Comparison of ENCODE assay signal across 9 mouse cellular contexts in genomic region chr15:51592069-51592435, GRCm38 (mm10).
DNase-seq lines count a peak whose midpoint lies in the region; ATAC-seq and TF ChIP-seq lines count a peak whose summit lies in the region.
"Had no signal": no experiment of that assay in that cellular context is flagged by ENCODE, and none has a peak within 500 bp of the region (broad histone marks: within the 10 kb centered on the region; RNA-seq: fewer than 3 reads in every experiment).

No protein-coding gene starts in this region.

- TF ChIP-seq POLR2A in heart, adult 2 months (IDR thresholded peaks at IDR 0.05; ENCODE audit: insufficient read depth, low read depth, low read length), result 0 out of 2 replicates have a peak, but pooled peaks have one; percentile 21

- no peak overlapping the region for H3K27ac ChIP-seq in kidney, embryonic 14.5 days (ENCODE audit: low read depth, low read length)
- peak overlapping the region; percentile 70 for H3K27ac ChIP-seq in heart, adult 2 months
- no peak overlapping the region for H3K27ac ChIP-seq in intestine, postnatal 0 days (ENCODE audit: low read depth, low read length)
- H3K27ac ChIP-seq in stomach, embryonic 14.5 days (ENCODE audit: low read length), result no peak overlapping the region

- no peaks in the 10 kb centered on the region for H3K36me3 ChIP-seq in kidney, embryonic 14.5 days (ENCODE audit: control insufficient read depth, insufficient read depth, low read length)
- H3K36me3 ChIP-seq in heart, adult 2 months (ENCODE audit: control insufficient read depth, insufficient read depth, low read length), result no peaks in the 10 kb centered on the region
- no peaks in the 10 kb centered on the region for H3K36me3 ChIP-seq in intestine, postnatal 0 days (ENCODE audit: control insufficient read depth, insufficient read depth)
- no peaks in the 10 kb centered on the region for H3K36me3 ChIP-seq in stomach, embryonic 14.5 days (ENCODE audit: control insufficient read depth, insufficient read depth, low read length)

- no peak overlapping the region for H3K4me2 ChIP-seq in kidney, embryonic 14.5 days (replicated peaks; ENCODE audit: low read depth, low read length)
- peak overlapping the region; percentile 32 for H3K4me2 ChIP-seq in intestine, postnatal 0 days (replicated peaks; ENCODE audit: low read depth)
- peak overlapping the region; percentile 27; the same call in 1 of the 2 replicates for H3K4me2 ChIP-seq in stomach, embryonic 14.5 days (replicated peaks; ENCODE audit: low read depth, low read length)

- no peak for TF ChIP-seq CTCF in heart, adult 2 months (IDR thresholded peaks at IDR 0.05)
- no peak for TF ChIP-seq CTCF in intestine, postnatal 0 days (IDR thresholded peaks at IDR 0.05; ENCODE audit: low read depth)

- ATAC-seq in kidney, embryonic 14.5 days (ENCODE audit: low FRiP score, low TSS enrichment), result 0 out of 2 replicates have a peak, but pooled peaks have one; percentile 58
- ATAC-seq in intestine, postnatal 0 days, result no peak
- peak; percentile 42; the same call in 1 of the 2 replicates for ATAC-seq in stomach, embryonic 14.5 days (ENCODE audit: insufficient number of reproducible peaks, insufficient read depth, low FRiP score, low read depth)
- no peak for ATAC-seq in megakaryocyte, adult 5-6 weeks (ENCODE audit: poor library complexity, severe bottlenecking)

- H3K4me1 ChIP-seq in kidney, embryonic 14.5 days (ENCODE audit: control insufficient read depth, insufficient read depth, low read length), result no peaks in the 10 kb centered on the region
- no peaks in the 10 kb centered on the region; the same call in 1 of the 2 replicates for H3K4me1 ChIP-seq in heart, adult 2 months (ENCODE audit: control insufficient read depth, insufficient read depth, low read length)
- no peaks in the 10 kb centered on the region for H3K4me1 ChIP-seq in intestine, postnatal 0 days (replicated peaks; ENCODE audit: control insufficient read depth, insufficient read depth, low read length)
- H3K4me1 ChIP-seq in stomach, embryonic 14.5 days (ENCODE audit: control insufficient read depth, insufficient read depth, low read length), result no peaks in the 10 kb centered on the region

- H3K4me3 ChIP-seq in kidney, embryonic 14.5 days (ENCODE audit: low read length), result no peak overlapping the region
- H3K4me3 ChIP-seq in heart, adult 2 months, result 0 out of 2 replicates have a peak overlapping the region, but pooled peaks have one; percentile 24
- H3K4me3 ChIP-seq in intestine, postnatal 0 days (ENCODE audit: low read depth, low read length), result no peak overlapping the region
- no peak overlapping the region for H3K4me3 ChIP-seq in stomach, embryonic 14.5 days (ENCODE audit: low read depth, low read length)

- H3K79me2 ChIP-seq in heart, adult 2 months (replicated peaks; ENCODE audit: control insufficient read depth, insufficient read depth, low read length), result no peaks in the 10 kb centered on the region

- intact Hi-C loops in heart, adult 2 months (cut with DNase I), result loop anchor here (5.0 to 10.0 kb wide), 2 partner anchors 347 to 705 kb away; no protein-coding TSS in a partner anchor

- no peaks in the 10 kb centered on the region for H3K9me3 ChIP-seq in kidney, embryonic 14.5 days (ENCODE audit: control insufficient read depth, low read length)
- H3K9me3 ChIP-seq in intestine, postnatal 0 days (ENCODE audit: control insufficient read depth), result no peaks in the 10 kb centered on the region
- H3K9me3 ChIP-seq in stomach, embryonic 14.5 days (ENCODE audit: control insufficient read depth, low read depth, low read length), result no peaks in the 10 kb centered on the region

- no peaks in the 10 kb centered on the region for H3K27me3 ChIP-seq in kidney, embryonic 14.5 days (ENCODE audit: control insufficient read depth, insufficient read depth, low read length)
- H3K27me3 ChIP-seq in heart, adult 2 months (ENCODE audit: control insufficient read depth, insufficient read depth, low read length), result no peaks in the 10 kb centered on the region
- no peaks in the 10 kb centered on the region for H3K27me3 ChIP-seq in intestine, postnatal 0 days (replicated peaks; ENCODE audit: control insufficient read depth, insufficient read depth, low read length)
- H3K27me3 ChIP-seq in stomach, embryonic 14.5 days (ENCODE audit: control insufficient read depth, insufficient read depth, low read length), result no peaks in the 10 kb centered on the region
- H3K27me3 ChIP-seq: CH12.LX had no signal

- no peak for DNase-seq in kidney, postnatal 36 days
- DNase-seq in R1 (ENCODE audit: low read depth, low spot score), result peak; percentile 76
- DNase-seq in heart, adult 2 months, result peak; percentile 65 to 74
- no peak for DNase-seq in layer of hippocampus, adult 9-10 months (ENCODE audit: low spot score)

- H3K9ac ChIP-seq in kidney, embryonic 14.5 days (ENCODE audit: low read depth, low read length), result no peak overlapping the region
- no peak overlapping the region for H3K9ac ChIP-seq in heart, adult 2 months (ENCODE audit: low read depth, low read length)
- H3K9ac ChIP-seq in intestine, postnatal 0 days (ENCODE audit: low read depth, low read length), result no peak overlapping the region
- H3K9ac ChIP-seq in stomach, embryonic 14.5 days (replicated peaks; ENCODE audit: low read depth, low read length), result no peak overlapping the region

- TF ChIP-seq EP300 in heart, adult 2 months (IDR thresholded peaks at IDR 0.05; ENCODE audit: insufficient read depth, low read depth, low read length), result no peak

- WGBS in kidney, embryonic 14.5 days, result 54% methylated on average over 9 of the region's 9 CpGs
- WGBS in heart, adult 2 months, result 29% methylated on average over 9 of the region's 9 CpGs
- WGBS in intestine, postnatal 0 days, result 54% methylated on average over 9 of the region's 9 CpGs
- 49% methylated on average over 9 of the region's 9 CpGs for WGBS in stomach, embryonic 14.5 days

Comparison
In these comparisons a context has a peak if more than half of its experiments do, and no peak if none do; other contexts are left out.
1. ATAC-seq: peak in kidney, embryonic 14.5 days (single experiment) and stomach, embryonic 14.5 days (single experiment); none in intestine, postnatal 0 days (single experiment) and megakaryocyte, adult 5-6 weeks (single experiment).
2. DNase-seq: peak in R1 (single experiment) and heart, adult 2 months (2 of 2); none in kidney, postnatal 36 days (0 of 2) and layer of hippocampus, adult 9-10 months (single experiment).